Mouse (Mus musculus): Measurements from ENCODE around the gene Gm10912.
"Not testable (repeated sequence)": the region's sequence is repeated elsewhere in the genome, so short reads cannot be mapped to it uniquely, and the experiment has no call there.

Gene Gm10912

GRCm38 (mm10) chr2:104068450-104068849 lies 2.8 kb downstream of the Gm10912 start, which contains the start of gene Gm10799:
Gene Gm10799 (minus strand): TSS chr2:104068550.
- DNase-seq (ENCODE audit: low spot score), result not testable (repeated sequence)

GRCm38 (mm10) chr2:104069704-104070185 lies 4.1 kb downstream of the Gm10912 start, which contains the start of gene Cd59b:
Gene Cd59b (plus strand): TSS chr2:104069849.
- DNase-seq (ENCODE audit: low spot score), result no peak

GRCm38 (mm10) chr2:104078285-104078684 lies 12.7 kb downstream of the Gm10912 start:
- not testable (repeated sequence) for DNase-seq (ENCODE audit: low spot score)

GRCm38 (mm10) chr2:104081436-104082050 lies 15.9 kb downstream of the Gm10912 start:
- DNase-seq (ENCODE audit: low spot score), result not testable (repeated sequence)

GRCm38 (mm10) chr2:104082474-104082873 lies 16.8 kb downstream of the Gm10912 start:
- no peak for DNase-seq (ENCODE audit: low spot score)

- not testable (repeated sequence) for DNase-seq (ENCODE audit: low spot score)
Observed at GRCm38 (mm10) chr2:104084027-104084426, 18.4 kb downstream of the Gm10912 start.

- DNase-seq (ENCODE audit: low spot score), result not testable (repeated sequence)
Observed at GRCm38 (mm10) chr2:104087562-104087961, 21.9 kb downstream of the Gm10912 start.

GRCm38 (mm10) chr2:104093305-104093704 lies 27.7 kb downstream of the Gm10912 start:
- no peak for DNase-seq (ENCODE audit: low spot score)

- DNase-seq (ENCODE audit: low spot score), result peak; percentile 94
Observed at GRCm38 (mm10) chr2:104095741-104096213, 30.2 kb downstream of the Gm10912 start, which contains the start of gene Cd59a. Gene Cd59a (plus strand): TSS chr2:104095801.

- no peak for DNase-seq (ENCODE audit: low spot score)
Observed at GRCm38 (mm10) chr2:104096256-104096655, 30.6 kb downstream of the Gm10912 start.

- not testable (repeated sequence) for DNase-seq (ENCODE audit: low spot score)
Observed at GRCm38 (mm10) chr2:104096796-104097195, 31.2 kb downstream of the Gm10912 start.

- DNase-seq (ENCODE audit: low spot score), result not testable (repeated sequence)
Observed at GRCm38 (mm10) chr2:104097396-104097795, 31.8 kb downstream of the Gm10912 start.

- no peak for DNase-seq (ENCODE audit: low spot score)
Observed at GRCm38 (mm10) chr2:104098529-104099230, 33.1 kb downstream of the Gm10912 start.

- DNase-seq (ENCODE audit: low spot score), result no peak
Observed at GRCm38 (mm10) chr2:104099231-104099585, 33.6 kb downstream of the Gm10912 start.

- no peak for DNase-seq (ENCODE audit: low spot score)
Observed at GRCm38 (mm10) chr2:104099946-104100345, 34.3 kb downstream of the Gm10912 start.

- no peak for DNase-seq (ENCODE audit: low spot score)
Observed at GRCm38 (mm10) chr2:104104800-104105199, 39.2 kb downstream of the Gm10912 start.

- DNase-seq (ENCODE audit: low spot score), result not testable (repeated sequence)
Observed at GRCm38 (mm10) chr2:104109021-104109420, 43.4 kb downstream of the Gm10912 start.

GRCm38 (mm10) chr2:104109528-104109927 lies 43.9 kb downstream of the Gm10912 start:
- DNase-seq (ENCODE audit: low spot score), result no peak

GRCm38 (mm10) chr2:104110031-104110430 lies 44.4 kb downstream of the Gm10912 start:
- no peak for DNase-seq (ENCODE audit: low spot score)

GRCm38 (mm10) chr2:104111170-104111797 lies 45.7 kb downstream of the Gm10912 start:
- not testable (repeated sequence) for DNase-seq (ENCODE audit: low spot score)

- not testable (repeated sequence) for DNase-seq (ENCODE audit: low spot score)
Observed at GRCm38 (mm10) chr2:104113563-104113962, 47.9 kb downstream of the Gm10912 start.

- DNase-seq (ENCODE audit: low spot score), result no peak
Observed at GRCm38 (mm10) chr2:104114898-104115297, 49.3 kb downstream of the Gm10912 start.

Measured in adipocyte (in vitro differentiated cells).